Mouse (Mus musculus) limb, embryonic 11.5 days (tissue): Measurements from ENCODE around the gene Rtn4rl1. TPM values are rescaled to one million over a fixed set of nuclear protein-coding genes. Genes with fewer than 3 reads are reported as not detected.

Experiments used
- ATAC-seq: fragments of 200-750 bp; cut with Nextera tagmentation; 2 replicates; pipeline ENCODE4 v1.8.0; 2017; ENCODE audit warnings: low read depth; ENCODE audit not compliant: insufficient number of reproducible peaks, low FRiP score, low TSS enrichment
- DNase-seq: peaks from one replicate; pipeline ENCODE4 v3.0.0-alpha.2; 2015; ENCODE audit warnings: low spot score
- H3K27ac ChIP-seq: fragments of 300-500 bp; sonication (generic); replicated peaks from 2 replicates; pipeline ENCODE4 v1.5.1; 2014; ENCODE audit warnings: low read depth, mild to moderate bottlenecking, low read length
- H3K27me3 ChIP-seq: fragments of 300-500 bp; sonication (generic); 2 replicates; pipeline ENCODE4 v1.6.1; 2014; ENCODE audit warnings: mild to moderate bottlenecking, low read length, mixed read lengths; ENCODE audit not compliant: control insufficient read depth, insufficient read depth
- H3K36me3 ChIP-seq: fragments of 300-500 bp; sonication (generic); 2 replicates; pipeline ENCODE4 v1.6.1; 2014; ENCODE audit warnings: mild to moderate bottlenecking, low read length, moderate library complexity, mixed read lengths; ENCODE audit not compliant: control insufficient read depth, insufficient read depth
- H3K4me1 ChIP-seq: fragments of 300-500 bp; sonication (generic); 2 replicates; pipeline ENCODE4 v1.6.1; 2014; ENCODE audit warnings: low read length, mixed read lengths; ENCODE audit not compliant: control insufficient read depth, insufficient read depth
- H3K4me2 ChIP-seq: fragments of 300-500 bp; sonication (generic); 2 replicates; pipeline ENCODE4 v1.6.1; 2014; ENCODE audit warnings: low read depth, mild to moderate bottlenecking, moderate library complexity; ENCODE audit not compliant: severe bottlenecking
- H3K4me3 ChIP-seq: fragments of 300-500 bp; sonication (generic); 2 replicates; pipeline ENCODE4 v1.5.1; 2014; ENCODE audit warnings: low read depth, low read length
- H3K9ac ChIP-seq: fragments of 300-500 bp; sonication (generic); 2 replicates; pipeline ENCODE4 v1.6.1; 2014; ENCODE audit warnings: mild to moderate bottlenecking, low read length
- H3K9me3 ChIP-seq: fragments of 300-500 bp; sonication (generic); 2 replicates; pipeline ENCODE4 v1.6.1; 2016; ENCODE audit warnings: low read length; ENCODE audit not compliant: control insufficient read depth
- WGBS: fragments of 180-500 bp; shearing (Covaris S2); extraction: QIAGEN DNeasy Blood & Tissue Kit; methylation state at CpG from one replicate; pipeline ENCODE4 v1.1.7; 2014; 5-methylcytosine and 5-hydroxymethylcytosine counted together
- polyA plus RNA-seq: library from polyadenylated mRNA; unstranded; fragments of >200 nt; fragmentation: Nextera tagmentation; extraction: Ambion mirVana; gene quantifications from 2 replicates; pipeline ENCODE4 v1.2.1, GENCODE M21; 2014

Rtn4rl1 gene
- polyA plus RNA-seq, 1 experiment from 2014 or later: 0.75 TPM

DNA sequence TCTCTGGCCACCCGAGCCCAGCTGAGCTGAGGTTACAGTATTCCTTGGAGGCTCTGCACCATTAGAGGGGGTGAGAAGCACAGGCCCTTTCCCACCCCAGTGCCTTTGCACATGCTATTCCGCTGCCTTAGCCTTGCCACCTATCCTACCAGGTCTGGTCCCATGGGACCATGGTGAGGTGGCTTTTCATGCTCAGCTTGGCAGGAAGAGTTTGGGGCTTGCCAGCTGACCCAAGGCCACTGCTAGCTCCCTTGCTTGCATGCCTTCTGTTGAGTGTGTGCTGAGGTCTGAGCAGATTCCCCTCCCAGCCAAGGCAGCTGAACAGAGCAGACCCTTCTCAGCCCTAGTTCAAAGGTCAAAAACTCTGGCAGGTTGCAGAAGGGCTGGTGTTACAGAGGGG is 67.4 kb downstream of the Rtn4rl1 start:
- ATAC-seq: no peak
- Histone ChIP-seq H3K4me1 (peaks cover 32% of the 10 kb centered on the region), H3K4me3 (no peak overlapping the region), H3K9me3 (no peaks in the 10 kb centered on the region), H3K4me2 (no peak overlapping the region), H3K27me3 (no peaks in the 10 kb centered on the region), H3K9ac (no peak overlapping the region), H3K36me3 (no peaks in the 10 kb centered on the region), H3K27ac (no peak overlapping the region)
- WGBS: 89% methylated on average over 2 of the region's 2 CpGs
- no peak for DNase-seq

DNA sequence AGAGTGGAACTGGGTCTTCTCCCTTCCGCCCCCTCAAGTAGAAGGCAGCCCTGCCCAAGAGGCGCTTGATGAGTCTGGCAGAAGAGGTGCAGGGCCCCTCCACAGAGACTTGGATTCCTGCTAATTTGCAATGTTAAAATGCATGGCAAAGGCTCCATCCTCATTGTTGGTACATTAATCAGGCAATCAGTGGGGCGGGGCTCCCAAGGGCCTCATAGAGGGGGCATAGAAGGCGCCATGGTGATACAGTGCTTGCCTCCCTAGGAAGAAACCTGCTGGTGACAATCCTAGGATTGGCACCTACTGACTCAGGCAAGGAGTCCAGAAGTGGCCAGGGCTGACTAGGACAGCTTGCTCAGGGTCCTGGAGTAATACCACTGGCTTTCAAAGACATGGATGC is 68.1 kb downstream of the Rtn4rl1 start:
- WGBS: 89% methylated on average over 4 of the region's 4 CpGs
- no peaks in the 10 kb centered on the region for H3K9me3 ChIP-seq
- H3K27ac ChIP-seq: no peak overlapping the region
- no peak overlapping the region for H3K9ac ChIP-seq
- no peak for DNase-seq
- H3K4me2 ChIP-seq: no peak overlapping the region
- no peaks in the 10 kb centered on the region for H3K27me3 ChIP-seq
- ATAC-seq: no peak
- no peak overlapping the region for H3K4me3 ChIP-seq
- peaks cover 34% of the 10 kb centered on the region for H3K4me1 ChIP-seq
- no peaks in the 10 kb centered on the region for H3K36me3 ChIP-seq

DNA sequence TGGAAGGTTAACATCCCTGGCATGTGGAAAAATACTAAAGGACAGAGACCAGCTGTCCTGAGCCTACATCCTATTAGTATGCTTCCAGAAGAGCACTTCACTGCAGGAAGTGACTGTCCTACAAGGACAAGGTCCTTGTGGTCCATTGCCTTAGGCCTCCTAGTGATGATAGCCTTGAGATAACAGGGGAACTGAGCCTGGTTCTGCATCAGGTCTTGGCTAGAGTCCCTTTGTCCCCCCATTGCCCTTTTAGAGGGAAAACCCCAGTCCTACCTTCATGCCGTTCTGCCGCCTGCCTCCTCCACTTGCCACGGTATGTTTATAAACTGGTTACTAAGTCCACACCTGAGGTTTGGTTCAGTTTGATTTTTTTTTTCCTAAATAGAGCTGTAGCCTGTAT is 68.6 kb downstream of the Rtn4rl1 start:
- ATAC-seq (no peak), DNase-seq (no peak)
- Histone ChIP-seq H3K4me1 (peaks cover 34% of the 10 kb centered on the region), H3K4me3 (no peak overlapping the region), H3K9me3 (no peaks in the 10 kb centered on the region), H3K27ac (no peak overlapping the region), H3K4me2 (no peak overlapping the region), H3K27me3 (no peaks in the 10 kb centered on the region), H3K9ac (no peak overlapping the region), H3K36me3 (no peaks in the 10 kb centered on the region)
- WGBS: 87% methylated on average over 3 of the region's 3 CpGs

DNA sequence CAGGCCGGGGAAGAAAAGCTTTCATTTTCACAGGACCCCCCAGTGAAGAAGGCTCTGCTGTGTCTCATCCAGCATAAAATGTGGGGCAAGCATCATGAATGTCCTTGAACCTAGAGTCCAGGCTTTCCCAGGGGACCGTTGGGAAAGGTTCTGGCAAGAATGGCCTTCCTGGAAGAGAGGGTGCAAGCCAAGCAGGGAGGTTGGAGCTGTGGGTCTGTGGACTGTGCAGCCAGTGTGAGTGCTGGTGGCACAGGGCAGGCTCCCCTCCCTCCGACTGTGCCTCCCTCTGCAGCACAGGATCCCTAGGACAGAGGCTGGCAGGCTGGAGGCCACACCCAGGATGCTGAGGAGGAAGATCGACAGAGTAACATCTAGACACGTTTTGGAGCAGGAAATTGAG is 69.2 kb downstream of the Rtn4rl1 start:
- H3K9ac ChIP-seq: no peak overlapping the region
- no peak overlapping the region for H3K27ac ChIP-seq
- peaks cover 34% of the 10 kb centered on the region for H3K4me1 ChIP-seq
- DNase-seq: no peak
- no peak overlapping the region for H3K4me2 ChIP-seq
- H3K9me3 ChIP-seq: no peaks in the 10 kb centered on the region
- H3K36me3 ChIP-seq: no peaks in the 10 kb centered on the region
- 45% methylated on average over 5 of the region's 5 CpGs for WGBS
- ATAC-seq: no peak
- no peak overlapping the region for H3K4me3 ChIP-seq
- H3K27me3 ChIP-seq: no peaks in the 10 kb centered on the region

DNA sequence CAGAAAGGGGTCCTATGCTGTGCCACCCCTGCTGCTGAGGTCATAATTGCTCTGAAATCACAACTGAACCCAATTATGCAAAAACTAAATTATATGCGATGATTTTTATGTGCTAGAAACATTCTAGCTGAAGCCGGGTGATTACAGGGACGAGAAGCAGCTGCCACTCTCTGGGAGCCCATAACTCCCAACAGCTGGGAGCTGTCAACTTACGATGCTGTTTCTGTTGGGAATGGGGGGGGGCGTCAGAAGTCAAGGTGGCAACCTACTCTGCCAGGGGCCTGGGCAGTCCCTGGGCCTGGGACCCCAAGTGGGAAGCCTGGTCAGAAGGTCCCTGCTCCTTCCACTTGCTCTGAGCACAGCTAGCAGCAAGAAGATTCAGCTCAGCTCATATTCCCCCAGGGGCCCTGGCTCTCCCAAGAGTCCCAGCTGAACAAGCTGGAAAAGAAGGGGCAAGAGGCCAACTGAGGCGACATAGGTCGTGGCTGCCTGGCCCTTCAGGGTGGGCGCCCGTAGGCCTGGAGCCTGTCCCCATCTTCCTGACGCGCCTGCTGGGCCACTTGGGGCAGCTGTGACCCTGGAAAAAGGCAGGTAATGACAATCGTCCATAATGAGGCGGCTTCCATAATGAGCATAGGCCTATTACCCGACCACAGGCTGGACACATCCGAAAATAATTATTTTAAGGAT is 69.8 kb downstream of the Rtn4rl1 start:
- 24% methylated on average over 15 of the region's 15 CpGs for WGBS
- H3K4me1 ChIP-seq: peaks cover 34% of the 10 kb centered on the region
- no peaks in the 10 kb centered on the region for H3K36me3 ChIP-seq
- ATAC-seq (no peak), DNase-seq (no peak)
- H3K9ac ChIP-seq: no peak overlapping the region
- no peaks in the 10 kb centered on the region for H3K9me3 ChIP-seq
- no peak overlapping the region for H3K4me2 ChIP-seq
- no peaks in the 10 kb centered on the region for H3K27me3 ChIP-seq
- H3K27ac ChIP-seq: no peak overlapping the region; the same call in 1 of the 2 replicates
- no peak overlapping the region for H3K4me3 ChIP-seq

DNA sequence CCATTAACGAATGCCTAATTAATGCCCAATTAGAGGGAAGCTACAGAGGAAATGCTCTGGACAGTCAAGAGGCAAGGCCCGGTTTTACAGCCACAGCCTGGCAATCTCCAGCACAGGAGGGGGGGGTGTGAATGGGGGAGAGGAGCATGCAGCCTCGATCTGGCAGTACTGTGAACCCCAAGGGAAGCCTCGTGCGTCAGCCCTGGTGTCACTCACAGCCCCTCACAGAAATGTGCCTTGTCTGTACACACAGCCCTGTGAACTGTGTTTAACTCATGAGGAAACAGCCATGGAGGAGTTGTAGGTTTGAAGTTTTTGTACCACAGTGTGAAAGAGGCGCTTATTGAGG is 70.4 kb downstream of the Rtn4rl1 start:
- ATAC-seq (no peak), DNase-seq (no peak)
- Histone ChIP-seq H3K27me3 (no peaks in the 10 kb centered on the region), H3K9me3 (no peaks in the 10 kb centered on the region), H3K9ac (no peak overlapping the region), H3K27ac (no peak overlapping the region), H3K36me3 (no peaks in the 10 kb centered on the region), H3K4me2 (no peak overlapping the region), H3K4me1 (peaks cover 34% of the 10 kb centered on the region), H3K4me3 (no peak overlapping the region)
- WGBS: 27% methylated on average over 6 of the region's 6 CpGs

DNA sequence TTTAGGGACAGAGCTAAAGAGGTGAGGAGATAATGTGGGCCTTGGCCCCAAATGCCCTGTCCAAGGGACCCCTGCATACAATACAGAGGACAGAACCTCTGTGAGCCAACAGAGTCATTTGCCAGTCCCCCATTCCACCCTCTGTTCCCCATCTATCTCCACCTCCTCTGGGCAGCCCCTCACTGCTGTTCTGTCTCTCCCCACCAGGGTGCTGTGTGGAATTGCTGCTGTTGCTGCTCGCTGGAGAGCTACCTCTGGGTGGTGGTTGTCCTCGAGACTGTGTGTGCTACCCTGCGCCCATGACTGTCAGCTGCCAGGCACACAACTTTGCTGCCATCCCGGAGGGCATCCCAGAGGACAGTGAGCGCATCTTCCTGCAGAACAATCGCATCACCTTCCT is 71.0 kb downstream of the Rtn4rl1 start:
- no peak overlapping the region for H3K9ac ChIP-seq
- H3K27me3 ChIP-seq: no peaks in the 10 kb centered on the region
- H3K4me2 ChIP-seq: no peak overlapping the region
- H3K4me1 ChIP-seq: peaks cover 34% of the 10 kb centered on the region
- ATAC-seq (no peak; the same call in 1 of the 2 replicates), DNase-seq (no peak)
- no peaks in the 10 kb centered on the region for H3K36me3 ChIP-seq
- H3K4me3 ChIP-seq: no peak overlapping the region
- no peaks in the 10 kb centered on the region for H3K9me3 ChIP-seq
- 87% methylated on average over 6 of the region's 6 CpGs for WGBS
- no peak overlapping the region for H3K27ac ChIP-seq

DNA sequence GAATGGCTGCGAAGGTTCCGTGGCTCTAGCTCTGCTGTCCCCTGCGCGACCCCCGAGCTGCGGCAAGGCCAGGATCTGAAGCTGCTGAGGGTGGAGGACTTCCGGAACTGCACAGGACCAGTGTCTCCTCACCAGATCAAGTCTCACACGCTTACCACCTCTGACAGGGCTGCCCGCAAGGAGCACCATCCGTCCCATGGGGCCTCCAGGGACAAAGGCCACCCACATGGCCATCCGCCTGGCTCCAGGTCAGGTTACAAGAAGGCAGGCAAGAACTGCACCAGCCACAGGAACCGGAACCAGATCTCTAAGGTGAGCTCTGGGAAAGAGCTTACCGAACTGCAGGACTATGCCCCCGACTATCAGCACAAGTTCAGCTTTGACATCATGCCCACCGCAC is 72.0 kb downstream of the Rtn4rl1 start:
- no peaks in the 10 kb centered on the region for H3K36me3 ChIP-seq
- peaks cover 32% of the 10 kb centered on the region for H3K4me1 ChIP-seq
- H3K27ac ChIP-seq: no peak overlapping the region
- WGBS: 47% methylated on average over 15 of the region's 15 CpGs
- DNase-seq: peak; percentile 59
- H3K9me3 ChIP-seq: no peaks in the 10 kb centered on the region
- H3K9ac ChIP-seq: no peak overlapping the region
- H3K27me3 ChIP-seq: no peaks in the 10 kb centered on the region
- 0 out of 2 replicates have a peak, but pooled peaks have one; percentile 19 for ATAC-seq
- no peak overlapping the region for H3K4me3 ChIP-seq
- H3K4me2 ChIP-seq: no peak overlapping the region

DNA sequence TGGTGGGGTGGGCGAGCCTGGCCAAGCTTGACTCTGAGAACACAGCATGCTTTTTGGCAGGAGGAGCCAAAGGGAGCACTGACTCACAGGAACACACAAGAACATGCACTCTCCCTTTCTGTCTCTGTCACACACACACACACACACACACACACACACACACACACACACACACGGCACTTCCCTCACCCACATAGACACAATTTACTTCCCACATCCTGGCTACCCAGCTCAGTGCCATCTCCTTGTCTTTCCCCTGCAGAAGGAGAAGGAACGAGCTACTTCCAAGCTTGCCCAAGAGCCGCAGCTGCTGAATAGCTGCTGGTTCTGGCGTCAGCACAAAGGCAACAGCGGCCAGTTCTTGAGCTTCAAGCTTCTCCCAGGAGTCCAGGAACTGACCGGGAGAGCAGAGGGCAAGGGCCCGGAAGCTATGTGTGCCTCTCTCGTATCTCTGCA is 74.3 kb downstream of the Rtn4rl1 start:
- Histone ChIP-seq H3K4me1 (peaks cover 25% of the 10 kb centered on the region), H3K9ac (no peak overlapping the region; the same call in 1 of the 2 replicates), H3K4me2 (no peak overlapping the region), H3K9me3 (no peaks in the 10 kb centered on the region), H3K27me3 (no peaks in the 10 kb centered on the region), H3K27ac (0 out of 2 replicates have a peak overlapping the region, but pooled peaks have one; percentile 8), H3K4me3 (no peak overlapping the region), H3K36me3 (no peaks in the 10 kb centered on the region)
- WGBS: 71% methylated on average over 9 of the region's 9 CpGs
- no peak for DNase-seq
- ATAC-seq: no peak
